Mouse (Mus musculus): ENCODE measurements around the gene Pagr1b. TPM values are rescaled to one million over a fixed set of nuclear protein-coding genes. Genes with fewer than 3 reads are reported as not detected.

Pagr1b gene
- polyA plus RNA-seq, 1 experiment, result 0.48 TPM

- TF ChIP-seq POLR2A (IDR thresholded peaks at IDR 0.05; ENCODE audit: low read depth, low read length), result no peak
- no peak for TF ChIP-seq CTCF (IDR thresholded peaks at IDR 0.05; ENCODE audit: extremely low read depth, insufficient read depth, insufficient read length, insufficient replicate concordance)
- H3K27ac ChIP-seq (ENCODE audit: insufficient read depth, low read length), result no peak overlapping the region
- H3K4me1 ChIP-seq (ENCODE audit: control insufficient read depth, insufficient read depth, insufficient read length), result no peaks in the 10 kb centered on the region
- H3K4me3 ChIP-seq (ENCODE audit: extremely low read depth, insufficient read depth, insufficient read length), result no peak overlapping the region
- 88% methylated on average over 4 of the region's 4 CpGs for WGBS
- H3K36me3 ChIP-seq (ENCODE audit: control insufficient read depth, insufficient read depth, low read length), result peaks cover 25% of the 10 kb centered on the region
- no peak for DNase-seq (ENCODE audit: low read depth in 1 of 2, low spot score in 2 of 2)
- no peaks in the 10 kb centered on the region for H3K27me3 ChIP-seq (ENCODE audit: control insufficient read depth, insufficient read depth, low read length)
These were observed 19.8 kb downstream of the Pagr1b start for GRCm38 (mm10) chr7:126996449-126996848.

- TF ChIP-seq CTCF (IDR thresholded peaks at IDR 0.05; ENCODE audit: extremely low read depth, insufficient read depth, insufficient read length, insufficient replicate concordance) (no peak), POLR2A (IDR thresholded peaks at IDR 0.05; ENCODE audit: low read depth, low read length) (no peak)
- Histone ChIP-seq H3K4me3 (ENCODE audit: extremely low read depth, insufficient read depth, insufficient read length) (no peak overlapping the region), H3K27ac (ENCODE audit: insufficient read depth, low read length) (no peak overlapping the region), H3K27me3 (ENCODE audit: control insufficient read depth, insufficient read depth, low read length) (no peaks in the 10 kb centered on the region), H3K36me3 (ENCODE audit: control insufficient read depth, insufficient read depth, low read length) (peaks cover 26% of the 10 kb centered on the region), H3K4me1 (ENCODE audit: control insufficient read depth, insufficient read depth, insufficient read length) (no peaks in the 10 kb centered on the region)
- WGBS, result 81% methylated on average over 8 of the region's 8 CpGs
- DNase-seq (ENCODE audit: low read depth in 1 of 2, low spot score in 2 of 2), result no peak
These were observed 27.5 kb downstream of the Pagr1b start for GRCm38 (mm10) chr7:126988816-126989215.

DNA sequence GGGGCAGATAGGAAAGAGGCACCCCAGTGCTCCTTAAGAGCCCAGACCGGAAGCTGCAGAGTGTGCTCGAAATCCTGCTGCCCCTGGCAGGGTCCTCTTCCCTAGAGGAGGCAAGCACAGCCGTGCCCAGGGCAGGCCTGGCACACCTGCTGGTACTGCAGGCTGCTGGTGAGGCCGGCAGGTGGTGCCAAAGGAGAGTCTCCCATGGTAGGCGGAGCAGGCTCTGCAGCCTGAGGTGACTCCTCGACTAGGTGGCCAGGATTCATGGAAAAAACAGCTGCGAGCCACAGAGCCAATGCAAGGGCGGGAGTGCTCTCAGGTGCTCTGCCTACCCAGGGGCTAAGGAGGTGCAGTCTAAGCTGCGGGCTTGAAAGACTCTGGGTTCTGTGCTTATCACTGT, 30.0 kb downstream of the Pagr1b start:
- Histone ChIP-seq H3K4me3 (ENCODE audit: extremely low read depth, insufficient read depth, insufficient read length) (no peak overlapping the region), H3K36me3 (ENCODE audit: control insufficient read depth, insufficient read depth, low read length) (peaks cover 24% of the 10 kb centered on the region), H3K27me3 (ENCODE audit: control insufficient read depth, insufficient read depth, low read length) (no peaks in the 10 kb centered on the region), H3K4me1 (ENCODE audit: control insufficient read depth, insufficient read depth, insufficient read length) (no peaks in the 10 kb centered on the region), H3K27ac (ENCODE audit: insufficient read depth, low read length) (no peak overlapping the region)
- DNase-seq (ENCODE audit: low read depth in 1 of 2, low spot score in 2 of 2), result no peak
- TF ChIP-seq POLR2A (IDR thresholded peaks at IDR 0.05; ENCODE audit: low read depth, low read length), result no peak
- TF ChIP-seq CTCF (IDR thresholded peaks at IDR 0.05; ENCODE audit: extremely low read depth, insufficient read depth, insufficient read length, insufficient replicate concordance), result peak; percentile 55; the same call in 1 of the 2 replicates
- WGBS, result 61% methylated on average over 9 of the region's 9 CpGs

- WGBS, result 77% methylated on average over 10 of the region's 10 CpGs
- no peak overlapping the region for H3K4me3 ChIP-seq (ENCODE audit: extremely low read depth, insufficient read depth, insufficient read length)
- no peak for DNase-seq (ENCODE audit: low read depth in 1 of 2, low spot score in 2 of 2)
These were observed 31.4 kb downstream of the Pagr1b start for GRCm38 (mm10) chr7:126984667-126985444.

GRCm38 (mm10) chr7:126983113-126983512, 33.2 kb downstream of the Pagr1b start:
- Histone ChIP-seq H3K36me3 (ENCODE audit: control insufficient read depth, insufficient read depth, low read length) (peaks cover 27% of the 10 kb centered on the region), H3K4me3 (ENCODE audit: extremely low read depth, insufficient read depth, insufficient read length) (no peak overlapping the region), H3K27ac (ENCODE audit: insufficient read depth, low read length) (no peak overlapping the region), H3K27me3 (ENCODE audit: control insufficient read depth, insufficient read depth, low read length) (no peaks in the 10 kb centered on the region), H3K4me1 (ENCODE audit: control insufficient read depth, insufficient read depth, insufficient read length) (no peaks in the 10 kb centered on the region; the same call in 1 of the 2 replicates)
- TF ChIP-seq CTCF (IDR thresholded peaks at IDR 0.05; ENCODE audit: extremely low read depth, insufficient read depth, insufficient read length, insufficient replicate concordance), result no peak
- TF ChIP-seq POLR2A (IDR thresholded peaks at IDR 0.05; ENCODE audit: low read depth, low read length), result no peak
- DNase-seq (ENCODE audit: low read depth in 1 of 2, low spot score in 2 of 2), result no peak
- WGBS, result 91% methylated on average over 7 of the region's 7 CpGs

More at GRCm38 (mm10) chr7:126984667-126985444, 31.4 kb downstream of the Pagr1b start:
- Histone ChIP-seq H3K27ac (ENCODE audit: insufficient read depth, low read length) (no peak overlapping the region), H3K36me3 (ENCODE audit: control insufficient read depth, insufficient read depth, low read length) (peaks cover 30% of the 10 kb centered on the region), H3K4me1 (ENCODE audit: control insufficient read depth, insufficient read depth, insufficient read length) (no peaks in the 10 kb centered on the region), H3K27me3 (ENCODE audit: control insufficient read depth, insufficient read depth, low read length) (no peaks in the 10 kb centered on the region)
- TF ChIP-seq CTCF (IDR thresholded peaks at IDR 0.05; ENCODE audit: extremely low read depth, insufficient read depth, insufficient read length, insufficient replicate concordance), result no peak
- TF ChIP-seq POLR2A (IDR thresholded peaks at IDR 0.05; ENCODE audit: low read depth, low read length), result no peak

GRCm38 (mm10) chr7:126982054-126982453, 34.2 kb downstream of the Pagr1b start:
- Histone ChIP-seq H3K36me3 (ENCODE audit: control insufficient read depth, insufficient read depth, low read length) (peaks cover 23% of the 10 kb centered on the region), H3K4me3 (ENCODE audit: extremely low read depth, insufficient read depth, insufficient read length) (no peak overlapping the region), H3K4me1 (ENCODE audit: control insufficient read depth, insufficient read depth, insufficient read length) (no peaks in the 10 kb centered on the region; the same call in 1 of the 2 replicates), H3K27ac (ENCODE audit: insufficient read depth, low read length) (no peak overlapping the region), H3K27me3 (ENCODE audit: control insufficient read depth, insufficient read depth, low read length) (no peaks in the 10 kb centered on the region)
- 81% methylated on average over 4 of the region's 4 CpGs for WGBS
- DNase-seq (ENCODE audit: low read depth in 1 of 2, low spot score in 2 of 2), result no peak
- no peak for TF ChIP-seq POLR2A (IDR thresholded peaks at IDR 0.05; ENCODE audit: low read depth, low read length)
- TF ChIP-seq CTCF (IDR thresholded peaks at IDR 0.05; ENCODE audit: extremely low read depth, insufficient read depth, insufficient read length, insufficient replicate concordance), result no peak

DNA sequence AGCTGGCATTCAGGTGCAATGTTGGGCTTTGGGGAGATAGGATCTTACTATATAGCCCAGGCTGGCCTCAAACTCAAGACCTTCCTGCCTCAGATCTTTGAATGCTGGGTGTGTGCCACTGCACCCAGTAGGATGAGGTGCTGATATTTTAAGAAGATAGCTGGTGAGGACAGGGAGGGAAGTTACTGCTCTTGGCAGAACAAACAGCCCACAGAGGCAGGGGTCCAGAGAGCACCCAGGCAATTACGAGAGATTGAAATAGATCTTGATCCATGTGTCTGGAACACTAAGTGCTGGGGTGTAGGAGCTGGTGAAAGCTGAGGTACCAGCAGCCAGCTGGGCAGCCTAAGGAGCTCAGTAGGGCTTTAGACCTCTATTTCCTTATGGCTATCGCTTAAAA, 34.7 kb downstream of the Pagr1b start:
- TF ChIP-seq POLR2A (IDR thresholded peaks at IDR 0.05; ENCODE audit: low read depth, low read length) (no peak), CTCF (IDR thresholded peaks at IDR 0.05; ENCODE audit: extremely low read depth, insufficient read depth, insufficient read length, insufficient replicate concordance) (no peak)
- H3K4me3 ChIP-seq (ENCODE audit: extremely low read depth, insufficient read depth, insufficient read length), result no peak overlapping the region
- H3K4me1 ChIP-seq (ENCODE audit: control insufficient read depth, insufficient read depth, insufficient read length), result no peaks in the 10 kb centered on the region; the same call in 1 of the 2 replicates
- H3K27ac ChIP-seq (ENCODE audit: insufficient read depth, low read length), result no peak overlapping the region
- peaks cover 20% of the 10 kb centered on the region for H3K36me3 ChIP-seq (ENCODE audit: control insufficient read depth, insufficient read depth, low read length)
- DNase-seq (ENCODE audit: low read depth in 1 of 2, low spot score in 2 of 2), result no peak
- 98% methylated on average over 2 of the region's 2 CpGs for WGBS
- no peaks in the 10 kb centered on the region for H3K27me3 ChIP-seq (ENCODE audit: control insufficient read depth, insufficient read depth, low read length)
